Mouse (Mus musculus) heart, adult 2 months (tissue): Measurements from ENCODE around the gene Aif1.

Source experiments
- CTCF ChIP-seq: fragments of 200-600 bp; IDR thresholded peaks from 2 replicates; pipeline ENCODE4 v1.8.1; 2022; ENCODE audit warnings: antibody characterized with exemption, mild to moderate bottlenecking, moderate library complexity
- EP300 ChIP-seq: fragments of 200-500 bp; IDR thresholded peaks from 2 replicates; pipeline ENCODE4 v1.6.1; 2011; ENCODE audit warnings: low read depth, low read length, control low read depth; ENCODE audit not compliant: insufficient read depth
- POLR2A ChIP-seq: fragments of 200-500 bp; IDR thresholded peaks from 2 replicates; pipeline ENCODE4 v1.6.1; 2011; ENCODE audit warnings: mild to moderate bottlenecking, low read depth, low read length, control low read depth; ENCODE audit not compliant: insufficient read depth

- TF ChIP-seq EP300, result no peak
- TF ChIP-seq CTCF, result no peak
- TF ChIP-seq POLR2A, result no peak
Measured at GRCm38 (mm10) chr17:35201128-35201527, 25.3 kb upstream of the Aif1 start.
